In genomic region chr9:30942512-30943313, GRCm38 (mm10) we compare ENCODE assay signal across 8 mouse cellular contexts. TPM values are rescaled to one million over a fixed set of nuclear protein-coding genes. Genes with fewer than 3 reads are reported as not detected.
DNase-seq lines count a peak whose midpoint lies in the region; ATAC-seq and TF ChIP-seq lines count a peak whose summit lies in the region.

Gene Adamts8 (plus strand): TSS chr9:30942562.

- peak within 1 kb of the TSS; percentile 55 for H3K9ac ChIP-seq in ES-Bruce4 (ENCODE audit: low read depth, poor library complexity, severe bottlenecking)
- peak within 1 kb of the TSS; percentile 43 for H3K9ac ChIP-seq in embryonic facial prominence, embryonic 15.5 days
- H3K9ac ChIP-seq in midbrain, postnatal 0 days (replicated peaks; ENCODE audit: low read length, poor library complexity, severe bottlenecking), result peak within 1 kb of the TSS; percentile 64

- no peaks in the 10 kb centered on the region for H3K9me3 ChIP-seq in ES-Bruce4 (replicated peaks; ENCODE audit: control insufficient read depth, insufficient read depth, low read length, poor library complexity, severe bottlenecking)
- H3K9me3 ChIP-seq in embryonic facial prominence, embryonic 15.5 days (replicated peaks), result no peaks in the 10 kb centered on the region
- no peaks in the 10 kb centered on the region for H3K9me3 ChIP-seq in midbrain, postnatal 0 days (ENCODE audit: low read length)

- H3K27me3 ChIP-seq in cerebellum, adult 2 months (ENCODE audit: control insufficient read depth, insufficient read depth, low read length), result peaks cover 3% of the 10 kb centered on the region; the same call in 1 of the 2 replicates
- H3K27me3 ChIP-seq in ES-Bruce4 (ENCODE audit: control insufficient read depth, insufficient read depth, low read length, poor library complexity, severe bottlenecking), result peaks cover 10% of the 10 kb centered on the region
- H3K27me3 ChIP-seq in embryonic facial prominence, embryonic 15.5 days, result peaks cover 63% of the 10 kb centered on the region
- H3K27me3 ChIP-seq in midbrain, postnatal 0 days (ENCODE audit: insufficient read depth, low read length), result peaks cover 22% of the 10 kb centered on the region

- H3K27ac ChIP-seq in cerebellum, adult 2 months (ENCODE audit: insufficient read depth, low read length), result no peak within 1 kb of the TSS
- no peak within 1 kb of the TSS for H3K27ac ChIP-seq in ES-Bruce4 (ENCODE audit: insufficient read depth, low read length)
- no peak within 1 kb of the TSS for H3K27ac ChIP-seq in embryonic facial prominence, embryonic 15.5 days (replicated peaks)
- H3K27ac ChIP-seq in midbrain, postnatal 0 days (ENCODE audit: low read depth, low read length), result no peak within 1 kb of the TSS

- WGBS in cerebellum, adult 2 months, result 1% methylated on average over 96 of the region's 96 CpGs
- WGBS in embryonic facial prominence, embryonic 15.5 days, result 0% methylated on average over 96 of the region's 96 CpGs
- under 1% methylated on average over 95 of the region's 96 CpGs for whole genome bisulfite sequencing in midbrain, postnatal 0 days

- no peaks in the 10 kb centered on the region for H3K36me3 ChIP-seq in ES-Bruce4 (ENCODE audit: control insufficient read depth, insufficient read depth, low read length, poor library complexity, severe bottlenecking)
- no peaks in the 10 kb centered on the region for H3K36me3 ChIP-seq in embryonic facial prominence, embryonic 15.5 days
- no peaks in the 10 kb centered on the region for H3K36me3 ChIP-seq in midbrain, postnatal 0 days (ENCODE audit: insufficient read depth, low read length)

- peak within 1 kb of the TSS; percentile 100 for H3K4me2 ChIP-seq in embryonic facial prominence, embryonic 15.5 days (replicated peaks)
- H3K4me2 ChIP-seq in midbrain, postnatal 0 days (ENCODE audit: low read depth, low read length, poor library complexity, severe bottlenecking), result peak within 1 kb of the TSS; percentile 98

- peak within 1 kb of the TSS; percentile 24 for H3K4me3 ChIP-seq in cerebellum, adult 2 months (replicated peaks; ENCODE audit: insufficient read depth, low read depth, low read length)
- H3K4me3 ChIP-seq in ES-Bruce4 (ENCODE audit: low read depth, low read length), result peak within 1 kb of the TSS; percentile 31
- H3K4me3 ChIP-seq in embryonic facial prominence, embryonic 15.5 days (replicated peaks), result peak within 1 kb of the TSS; percentile 59
- H3K4me3 ChIP-seq in midbrain, postnatal 0 days (ENCODE audit: low read depth, low read length), result peak within 1 kb of the TSS; percentile 71

- ATAC-seq in cerebellum, adult (ENCODE audit: insufficient number of reproducible peaks, low FRiP score, low TSS enrichment), result no peak
- ATAC-seq in embryonic facial prominence, embryonic 15.5 days (ENCODE audit: insufficient number of reproducible peaks, low FRiP score, low TSS enrichment, low read depth), result peak; percentile 62
- ATAC-seq in hematopoietic stem cell, adult 5-6 weeks (replicated peaks in 1 of 2; ENCODE audit: insufficient read depth in 1 of 2, low FRiP score in 2 of 2, low TSS enrichment in 1 of 2, low read depth in 1 of 2, poor library complexity in 2 of 2, severe bottlenecking in 2 of 2), result peak; percentile 8 to 41; a peak in 2 of 4 replicates
- peak; percentile 74 for ATAC-seq in midbrain, postnatal 0 days (ENCODE audit: low FRiP score)

- intact Hi-C loops in left cerebral cortex, postnatal 36 days (cut with DNase I), result loop anchor here (2.0 kb wide), 2 partner anchors 88 to 140 kb away; partner anchors contain the start of gene Zbtb44

- no peaks in the 10 kb centered on the region for H3K4me1 ChIP-seq in cerebellum, adult 2 months (ENCODE audit: control insufficient read depth, insufficient read depth, low read length)
- H3K4me1 ChIP-seq in ES-Bruce4 (ENCODE audit: control insufficient read depth, insufficient read depth, low read length), result no peaks in the 10 kb centered on the region
- peaks cover 20% of the 10 kb centered on the region; the same call in 1 of the 2 replicates for H3K4me1 ChIP-seq in embryonic facial prominence, embryonic 15.5 days
- 0 out of 2 replicates have a peak, but pooled peaks cover 3% of the 10 kb centered on the region for H3K4me1 ChIP-seq in midbrain, postnatal 0 days (ENCODE audit: insufficient read depth, low read length)

- no peak for TF ChIP-seq POLR2A in cerebellum, adult 2 months (IDR thresholded peaks at IDR 0.05; ENCODE audit: borderline replicate concordance, insufficient read depth, low read length)
- no peak for TF ChIP-seq POLR2A in ES-Bruce4 (IDR thresholded peaks at IDR 0.05; ENCODE audit: insufficient read depth, low read length)

- DNase-seq in cerebellum, adult 2 months, result peak in 1 of 2 experiments; percentile 38
- DNase-seq in left cerebral cortex, postnatal 36 days (ENCODE audit: low spot score in 2 of 2), result peak; percentile 47 to 59
- DNase-seq in midbrain, postnatal 0 days (ENCODE audit: low spot score), result peak; percentile 58
- no peak for DNase-seq in ovary, postnatal 10 days (ENCODE audit: low spot score)

- no peak for TF ChIP-seq EP300 in ES-Bruce4 (IDR thresholded peaks at IDR 0.05; ENCODE audit: insufficient read depth, low read depth, low read length)

- TF ChIP-seq CTCF in cerebellum, adult 2 months (IDR thresholded peaks at IDR 0.05; ENCODE audit: borderline replicate concordance, insufficient read depth, low read depth, low read length), result no peak
- TF ChIP-seq CTCF in ES-Bruce4 (IDR thresholded peaks at IDR 0.05; ENCODE audit: low read depth, low read length), result no peak
- TF ChIP-seq CTCF in midbrain, postnatal 0 days (IDR thresholded peaks at IDR 0.05), result peak; percentile 63

RNA-seq across cellular contexts. Expression of gene Adamts8, which starts in this region (rescaled TPM):
- 1.1 and 1.4 TPM in 2 replicates for polyA plus RNA-seq in cerebellum, adult 2 months (2012; rRNA removed)
- 0.22 TPM in 1 of 2 replicates, not detected in the other for polyA plus RNA-seq in ES-Bruce4 (2011; ENCODE audit: insufficient read depth, insufficient read length, low read depth, missing spikeins)
- polyA plus RNA-seq in embryonic facial prominence, embryonic 15.5 days (2015; fragmentation: Nextera tagmentation; extraction: Ambion mirVana), result 5.1 and 5.3 TPM in 2 replicates
- total RNA-seq in hematopoietic stem cell, adult 5-6 weeks (2017), result not detected in 2 replicates
- total RNA-seq in left cerebral cortex, postnatal 36 days (2021), result 1 to 10 TPM; 4.0 to 4.1 TPM
- 2.9 and 3.0 TPM in 2 replicates for total RNA-seq in midbrain, postnatal 0 days (2014; rRNA removed)
- 1.2 and 1.9 TPM in 2 replicates for polyA plus RNA-seq in midbrain, postnatal 0 days (2015; fragmentation: Nextera tagmentation; extraction: Ambion mirVana)

Comparison
In these comparisons a context has a peak if more than half of its experiments do, and no peak if none do; other contexts are left out.
1. Peak in ATAC-seq in hematopoietic stem cell, adult 5-6 weeks; RNA of the gene not detected or under 1 TPM.